ENCODE assay signal across 9 mouse cellular contexts in genomic region chr7:101932551-101932950, GRCm38 (mm10). TPM values are rescaled to one million over a fixed set of nuclear protein-coding genes. Genes with fewer than 3 reads are reported as not detected.
DNase-seq lines count a peak whose midpoint lies in the region; ATAC-seq and TF ChIP-seq lines count a peak whose summit lies in the region.
"Had no signal": no experiment of that assay in that cellular context is flagged by ENCODE, and none has a peak within 500 bp of the region (broad histone marks: within the 10 kb centered on the region; RNA-seq: fewer than 3 reads in every experiment).

No protein-coding gene starts in this region.

- H3K4me3 ChIP-seq in heart, embryonic 11.5 days (ENCODE audit: low read depth, low read length), result peak overlapping the region; percentile 8; the same call in 1 of the 2 replicates
- H3K4me3 ChIP-seq in midbrain, embryonic 12.5 days, result no peak overlapping the region
- H3K4me3 ChIP-seq in midbrain, embryonic 16.5 days (ENCODE audit: low read depth, low read length), result no peak overlapping the region
- peak overlapping the region; percentile 75; the same call in 1 of the 2 replicates for H3K4me3 ChIP-seq in limb, embryonic 15.5 days
- peak overlapping the region; percentile 73; the same call in 1 of the 2 replicates for H3K4me3 ChIP-seq in stomach, postnatal 0 days (ENCODE audit: low read depth, low read length)

- no peak for TF ChIP-seq EP300 in stomach, postnatal 0 days (optimal IDR thresholded peaks at IDR 0.05)

- 88% methylated on average over 1 of the region's 1 CpGs for WGBS in heart, embryonic 11.5 days (ENCODE audit: insufficient replicate concordance)
- 82% methylated on average over 1 of the region's 1 CpGs for WGBS in midbrain, embryonic 12.5 days
- 92% methylated on average over 1 of the region's 1 CpGs for WGBS in midbrain, embryonic 16.5 days
- 82% methylated on average over 1 of the region's 1 CpGs for WGBS in limb, embryonic 15.5 days
- 33% methylated on average over 1 of the region's 1 CpGs for WGBS in stomach, postnatal 0 days

- no peak for ATAC-seq in heart, embryonic 11.5 days (replicated peaks; ENCODE audit: insufficient number of reproducible peaks, low FRiP score, low TSS enrichment)
- ATAC-seq in midbrain, embryonic 12.5 days (ENCODE audit: low FRiP score, low read depth), result no peak
- no peak for ATAC-seq in midbrain, embryonic 16.5 days
- no peak for ATAC-seq in limb, embryonic 15.5 days (ENCODE audit: insufficient number of reproducible peaks, low FRiP score, low TSS enrichment, low read depth)
- ATAC-seq in stomach, postnatal 0 days (ENCODE audit: low FRiP score, low TSS enrichment), result no peak

- no peak overlapping the region for H3K9ac ChIP-seq in heart, embryonic 11.5 days (ENCODE audit: low read depth, low read length)
- no peak overlapping the region for H3K9ac ChIP-seq in midbrain, embryonic 12.5 days (replicated peaks)
- H3K9ac ChIP-seq in midbrain, embryonic 16.5 days (ENCODE audit: low read depth, low read length), result no peak overlapping the region
- no peak overlapping the region for H3K9ac ChIP-seq in limb, embryonic 15.5 days
- H3K9ac ChIP-seq in stomach, postnatal 0 days (ENCODE audit: low read length), result no peak overlapping the region

- H3K27ac ChIP-seq in heart, embryonic 11.5 days (ENCODE audit: low read depth, low read length), result no peak overlapping the region
- H3K27ac ChIP-seq in midbrain, embryonic 12.5 days (replicated peaks), result no peak overlapping the region
- H3K27ac ChIP-seq in midbrain, embryonic 16.5 days (ENCODE audit: low read length), result no peak overlapping the region
- H3K27ac ChIP-seq in limb, embryonic 15.5 days, result no peak overlapping the region
- H3K27ac ChIP-seq in stomach, postnatal 0 days (replicated peaks), result peak overlapping the region; percentile 93; the same call in 1 of the 2 replicates

- no peak for TF ChIP-seq CTCF in stomach, postnatal 0 days (IDR thresholded peaks at IDR 0.05; ENCODE audit: low read depth)

- H3K27me3 ChIP-seq in heart, embryonic 11.5 days (ENCODE audit: control insufficient read depth, insufficient read depth, low read length), result no peaks in the 10 kb centered on the region
- no peaks in the 10 kb centered on the region for H3K27me3 ChIP-seq in midbrain, embryonic 12.5 days
- no peaks in the 10 kb centered on the region for H3K27me3 ChIP-seq in midbrain, embryonic 16.5 days (ENCODE audit: control insufficient read depth, insufficient read depth, low read depth, low read length)
- H3K27me3 ChIP-seq in limb, embryonic 15.5 days, result no peaks in the 10 kb centered on the region
- H3K27me3 ChIP-seq in stomach, postnatal 0 days (ENCODE audit: control insufficient read depth, insufficient read depth, low read length), result no peaks in the 10 kb centered on the region

- H3K4me1 ChIP-seq in heart, embryonic 11.5 days (ENCODE audit: control insufficient read depth, insufficient read depth, low read length), result peaks cover 4% of the 10 kb centered on the region; the same call in 1 of the 2 replicates
- H3K4me1 ChIP-seq in midbrain, embryonic 12.5 days, result peaks cover 24% of the 10 kb centered on the region
- H3K4me1 ChIP-seq in midbrain, embryonic 16.5 days (ENCODE audit: control insufficient read depth, insufficient read depth, low read length), result peaks cover 22% of the 10 kb centered on the region
- peaks cover 9% of the 10 kb centered on the region; the same call in 1 of the 2 replicates for H3K4me1 ChIP-seq in limb, embryonic 15.5 days
- no peaks in the 10 kb centered on the region for H3K4me1 ChIP-seq in stomach, postnatal 0 days (replicated peaks; ENCODE audit: control insufficient read depth, insufficient read depth)

- DNase-seq in heart, adult 18-20 months, result no peak
- no peak for DNase-seq in stomach, postnatal 0 days (ENCODE audit: low spot score)
- no peak for DNase-seq in T-cell, adult 2 months (ENCODE audit: low spot score)
- no peak for DNase-seq in spleen, postnatal 36 days (ENCODE audit: low spot score in 2 of 2)
- DNase-seq: kidney, adult 2 months had no signal

- peak overlapping the region; percentile 68 for H3K4me2 ChIP-seq in heart, embryonic 11.5 days
- peak overlapping the region; percentile 79 for H3K4me2 ChIP-seq in midbrain, embryonic 12.5 days (replicated peaks)
- H3K4me2 ChIP-seq in midbrain, embryonic 16.5 days (ENCODE audit: low read length), result no peak overlapping the region; the same call in 1 of the 2 replicates
- H3K4me2 ChIP-seq in limb, embryonic 15.5 days, result peak overlapping the region; percentile 61; the same call in 1 of the 2 replicates
- peak overlapping the region; percentile 62; the same call in 1 of the 2 replicates for H3K4me2 ChIP-seq in stomach, postnatal 0 days (replicated peaks; ENCODE audit: low read depth)

- no peaks in the 10 kb centered on the region for H3K9me3 ChIP-seq in heart, embryonic 11.5 days (replicated peaks; ENCODE audit: control insufficient read depth, low read length)
- H3K9me3 ChIP-seq in midbrain, embryonic 12.5 days, result no peaks in the 10 kb centered on the region
- no peaks in the 10 kb centered on the region for H3K9me3 ChIP-seq in midbrain, embryonic 16.5 days (replicated peaks; ENCODE audit: control insufficient read depth, low read length, poor library complexity, severe bottlenecking)
- no peaks in the 10 kb centered on the region for H3K9me3 ChIP-seq in limb, embryonic 15.5 days
- no peaks in the 10 kb centered on the region for H3K9me3 ChIP-seq in stomach, postnatal 0 days (ENCODE audit: control insufficient read depth, low read length)

- H3K36me3 ChIP-seq in heart, embryonic 11.5 days (ENCODE audit: control insufficient read depth, insufficient read depth, low read length), result no peaks in the 10 kb centered on the region
- H3K36me3 ChIP-seq in midbrain, embryonic 12.5 days, result peaks cover 2% of the 10 kb centered on the region; the same call in 1 of the 2 replicates
- no peaks in the 10 kb centered on the region for H3K36me3 ChIP-seq in midbrain, embryonic 16.5 days (ENCODE audit: control insufficient read depth, insufficient read depth, low read length)
- H3K36me3 ChIP-seq in limb, embryonic 15.5 days, result no peaks in the 10 kb centered on the region
- H3K36me3 ChIP-seq in stomach, postnatal 0 days (ENCODE audit: control insufficient read depth, insufficient read depth, low read length), result no peaks in the 10 kb centered on the region

RNA-seq across cellular contexts. Expression of gene Lrrc51, which starts 1.1 kb away (rescaled TPM):
- 5.3 and 6.5 TPM in 2 replicates for polyA plus RNA-seq in heart, embryonic 11.5 days (2014; fragmentation: Nextera tagmentation; extraction: Ambion mirVana)
- total RNA-seq in heart, adult 18-20 months (2021), result 1 to 10 TPM; 4.1 to 5.7 TPM
- 6.5 and 9.8 TPM in 2 replicates for polyA plus RNA-seq in midbrain, embryonic 12.5 days (2016; fragmentation: Nextera tagmentation; extraction: Ambion mirVana)
- 11.6 and 13.4 TPM in 2 replicates for polyA plus RNA-seq in midbrain, embryonic 16.5 days (2015; fragmentation: Nextera tagmentation; extraction: Ambion mirVana)
- polyA plus RNA-seq in limb, embryonic 15.5 days (2015; fragmentation: Nextera tagmentation; extraction: Ambion mirVana), result 8.8 and 11.5 TPM in 2 replicates
- polyA plus RNA-seq in stomach, postnatal 0 days (2015; fragmentation: Nextera tagmentation; extraction: Ambion mirVana), result 6.8 and 7.0 TPM in 2 replicates

RNA-seq across cellular contexts. Expression of gene Numa1, which starts 1.4 kb away (rescaled TPM):
- 58.0 and 64.1 TPM in 2 replicates for polyA plus RNA-seq in heart, embryonic 11.5 days (2014; fragmentation: Nextera tagmentation; extraction: Ambion mirVana)
- 10 to 100 TPM; 89.0 to 95.0 TPM for total RNA-seq in heart, adult 18-20 months (2021)
- 104 and 111 TPM in 2 replicates for polyA plus RNA-seq in midbrain, embryonic 12.5 days (2016; fragmentation: Nextera tagmentation; extraction: Ambion mirVana)
- polyA plus RNA-seq in midbrain, embryonic 16.5 days (2015; fragmentation: Nextera tagmentation; extraction: Ambion mirVana), result 37.8 and 47.3 TPM in 2 replicates
- polyA plus RNA-seq in limb, embryonic 15.5 days (2015; fragmentation: Nextera tagmentation; extraction: Ambion mirVana), result 66.2 and 72.9 TPM in 2 replicates
- 20.7 and 21.9 TPM in 2 replicates for polyA plus RNA-seq in stomach, postnatal 0 days (2015; fragmentation: Nextera tagmentation; extraction: Ambion mirVana)

RNA-seq across cellular contexts. Expression of gene Tomt, which starts 26.4 kb away (rescaled TPM):
- polyA plus RNA-seq in heart, embryonic 11.5 days (2014; fragmentation: Nextera tagmentation; extraction: Ambion mirVana), result 0.10 and 0.61 TPM in 2 replicates
- total RNA-seq in heart, adult 18-20 months (2021), result not detected
- polyA plus RNA-seq in midbrain, embryonic 12.5 days (2016; fragmentation: Nextera tagmentation; extraction: Ambion mirVana), result 0.38 and 0.64 TPM in 2 replicates
- polyA plus RNA-seq in midbrain, embryonic 16.5 days (2015; fragmentation: Nextera tagmentation; extraction: Ambion mirVana), result 0.21 and 0.35 TPM in 2 replicates
- 0.23 and 0.25 TPM in 2 replicates for polyA plus RNA-seq in limb, embryonic 15.5 days (2015; fragmentation: Nextera tagmentation; extraction: Ambion mirVana)
- 0.15 TPM in 1 of 2 replicates, not detected in the other for polyA plus RNA-seq in stomach, postnatal 0 days (2015; fragmentation: Nextera tagmentation; extraction: Ambion mirVana)

RNA-seq across cellular contexts. Expression of gene Lamtor1, which starts 26.8 kb away (rescaled TPM):
- 137 and 146 TPM in 2 replicates for polyA plus RNA-seq in heart, embryonic 11.5 days (2014; fragmentation: Nextera tagmentation; extraction: Ambion mirVana)
- 100 to 1,000 TPM; 117 TPM for total RNA-seq in heart, adult 18-20 months (2021)
- polyA plus RNA-seq in midbrain, embryonic 12.5 days (2016; fragmentation: Nextera tagmentation; extraction: Ambion mirVana), result 125 and 131 TPM in 2 replicates
- polyA plus RNA-seq in midbrain, embryonic 16.5 days (2015; fragmentation: Nextera tagmentation; extraction: Ambion mirVana), result 138 and 144 TPM in 2 replicates
- 166 and 174 TPM in 2 replicates for polyA plus RNA-seq in limb, embryonic 15.5 days (2015; fragmentation: Nextera tagmentation; extraction: Ambion mirVana)
- polyA plus RNA-seq in stomach, postnatal 0 days (2015; fragmentation: Nextera tagmentation; extraction: Ambion mirVana), result 119 and 122 TPM in 2 replicates

Comparison
In these comparisons a context has a peak if more than half of its experiments do, and no peak if none do; other contexts are left out.
1. H3K4me3 ChIP-seq: peak in heart, embryonic 11.5 days (single experiment), limb, embryonic 15.5 days (single experiment) and stomach, postnatal 0 days (single experiment); none in midbrain, embryonic 12.5 days (single experiment) and midbrain, embryonic 16.5 days (single experiment).